Mouse (Mus musculus) ES-E14 (cell line): ENCODE data around the gene Arl2.

ENCODE experiments used
- CHD2 ChIP-seq: IDR thresholded peaks from 2 replicates; pipeline ENCODE4 v1.6.1; 2014; ENCODE audit warnings: mild to moderate bottlenecking, low read depth, low read length, inconsistent platforms
- MAFK ChIP-seq: IDR thresholded peaks from 2 replicates; pipeline ENCODE4 v1.6.1; 2014; ENCODE audit warnings: mild to moderate bottlenecking, low read depth, low read length, inconsistent platforms; ENCODE audit not compliant: insufficient read depth
- ZC3H11A ChIP-seq: IDR thresholded peaks from 2 replicates; pipeline ENCODE4 v1.6.1; 2012; ENCODE audit warnings: low read depth, mild to moderate bottlenecking, inconsistent platforms, low read length, borderline replicate concordance
- ZNF384 ChIP-seq: IDR thresholded peaks from 2 replicates; pipeline ENCODE4 v1.6.1; 2012; ENCODE audit warnings: low read depth, low read length, inconsistent platforms

GRCm38 (mm10) chr19:6121761-6122160, 19.6 kb downstream of the Arl2 start:
- no peak for TF ChIP-seq ZNF384
- no peak for TF ChIP-seq ZC3H11A
- no peak for TF ChIP-seq CHD2
- no peak for TF ChIP-seq MAFK
